Mouse (Mus musculus) central nervous system, embryonic 18 days (tissue): ENCODE data around the gene Msl2. TPM values are rescaled to one million over a fixed set of nuclear protein-coding genes. Genes with fewer than 3 reads are reported as not detected.

Experiments
- polyA plus RNA-seq: library from polyadenylated mRNA; depleted of rRNA; stranded (reverse); fragments of >200 nt; gene quantifications from 2 replicates; pipeline ENCODE4 v1.2.3, GENCODE M21; 2012; rRNA removed

Msl2 gene
- 22.6 and 22.9 TPM in 2 replicates for polyA plus RNA-seq

GRCm38 (mm10) chr9:101073987-101074331, at the start of gene Msl2:
TSS of gene Msl2 (plus strand) at chr9:101074101.

GRCm38 (mm10) chr9:101034448-101035098, 39.3 kb upstream of the Msl2 start, which contains the start of gene Pccb:
TSS of gene Pccb (minus strand) at chr9:101034898.

Other genes with a start within 250 kb of the Msl2 start
- 64.3 and 67.4 TPM in 2 replicates for gene Pccb, start 39.2 kb upstream of the Msl2 start, polyA plus RNA-seq
- 27.6 and 29.1 TPM in 2 replicates for gene Ppp2r3a, start 177.7 kb downstream of the Msl2 start, polyA plus RNA-seq